Mouse (Mus musculus): ENCODE results near the gene Rcor2. TPM values are rescaled to one million over a fixed set of nuclear protein-coding genes. Genes with fewer than 3 reads are reported as not detected.

Gene Rcor2
- polyA plus RNA-seq, 1 experiment from 2014 or later, result 7.5 TPM

DNA sequence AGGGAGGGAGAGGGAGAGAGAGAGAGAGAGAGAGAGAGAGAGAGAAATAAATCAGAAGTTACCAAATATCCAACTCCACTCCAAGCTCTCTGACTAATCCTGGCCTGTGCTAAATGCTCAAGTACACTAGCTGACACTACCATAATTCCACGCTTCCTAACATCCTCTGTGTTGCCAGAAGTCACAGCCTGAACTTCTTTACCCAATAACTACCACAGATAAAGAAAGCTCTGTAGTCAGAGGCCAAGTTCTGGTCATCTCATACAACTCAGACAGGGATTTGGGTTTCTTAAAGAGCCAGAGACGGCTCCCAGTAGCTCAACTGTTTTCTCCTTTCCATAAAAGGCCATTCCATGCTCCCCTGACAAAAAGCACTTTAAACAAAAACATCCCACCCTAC is 37.7 kb downstream of the Rcor2 start:
- WGBS, result 75% methylated on average over 2 of the region's 2 CpGs
- DNase-seq (ENCODE audit: low spot score), result no peak
- Histone ChIP-seq H3K4me2 (no peak overlapping the region), H3K9me3 (ENCODE audit: control insufficient read depth, low read length) (no peaks in the 10 kb centered on the region), H3K9ac (ENCODE audit: low read depth, low read length) (no peak overlapping the region), H3K27me3 (replicated peaks; ENCODE audit: control insufficient read depth, insufficient read depth, low read length) (no peaks in the 10 kb centered on the region), H3K4me3 (ENCODE audit: low read depth, low read length) (no peak overlapping the region), H3K36me3 (ENCODE audit: control insufficient read depth, insufficient read depth, low read length) (no peaks in the 10 kb centered on the region), H3K27ac (ENCODE audit: low read depth, low read length) (no peak overlapping the region), H3K4me1 (replicated peaks; ENCODE audit: control insufficient read depth, insufficient read depth, low read length) (peaks cover 68% of the 10 kb centered on the region)
- no peak for ATAC-seq (replicated peaks; ENCODE audit: low FRiP score)

DNA sequence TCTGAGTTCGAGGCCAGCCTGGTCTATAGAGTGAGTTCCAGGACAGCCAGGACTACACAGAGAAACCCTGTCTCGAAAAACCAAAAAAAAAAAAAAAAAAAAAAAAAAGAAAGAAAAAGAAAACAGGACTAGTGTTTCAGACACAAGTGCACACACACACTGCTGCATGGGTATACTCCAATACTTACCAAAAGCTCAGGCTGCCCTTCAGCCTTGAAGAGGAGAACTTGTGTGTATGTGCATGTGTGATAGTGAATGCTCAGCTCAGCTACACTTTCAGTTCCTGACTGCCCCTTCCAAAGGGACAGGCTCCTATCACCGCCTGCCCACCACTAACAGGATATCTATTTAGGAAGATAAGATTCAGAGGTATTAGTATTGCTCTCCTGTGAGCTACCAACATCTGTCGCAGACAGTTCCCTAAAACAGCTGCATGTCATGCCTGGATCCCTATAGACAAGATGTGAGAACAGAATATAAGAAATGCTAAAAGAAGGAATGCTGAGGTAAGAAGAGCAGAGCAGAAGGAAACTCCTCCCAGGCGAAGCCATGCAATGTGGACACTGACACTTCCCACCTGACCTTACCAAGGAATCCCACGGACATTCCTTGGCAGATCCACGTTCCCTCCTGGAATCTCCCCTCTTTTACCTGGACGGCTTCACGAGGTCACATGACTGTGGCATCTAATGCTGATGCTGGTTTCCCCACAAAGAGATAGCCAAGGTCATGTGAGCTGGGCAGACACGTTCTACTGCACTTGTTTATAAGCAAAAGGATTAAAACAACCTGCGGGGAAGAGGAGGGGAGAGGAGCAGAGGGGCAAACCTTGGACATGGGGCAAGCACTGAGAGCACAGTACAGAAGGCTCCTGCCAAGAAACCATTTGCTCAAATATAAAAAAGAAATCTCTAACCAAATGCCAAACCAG is 38.5 kb downstream of the Rcor2 start:
- Histone ChIP-seq H3K4me3 (ENCODE audit: low read depth, low read length) (no peak overlapping the region), H3K4me1 (replicated peaks; ENCODE audit: control insufficient read depth, insufficient read depth, low read length) (peaks cover 77% of the 10 kb centered on the region), H3K9me3 (ENCODE audit: control insufficient read depth, low read length) (no peaks in the 10 kb centered on the region), H3K4me2 (peak overlapping the region; percentile 16; the same call in 1 of the 2 replicates), H3K36me3 (ENCODE audit: control insufficient read depth, insufficient read depth, low read length) (no peaks in the 10 kb centered on the region), H3K27ac (ENCODE audit: low read depth, low read length) (0 out of 2 replicates have a peak overlapping the region, but pooled peaks have one; percentile 4), H3K9ac (ENCODE audit: low read depth, low read length) (no peak overlapping the region), H3K27me3 (replicated peaks; ENCODE audit: control insufficient read depth, insufficient read depth, low read length) (no peaks in the 10 kb centered on the region)
- no peak for DNase-seq (ENCODE audit: low spot score)
- ATAC-seq (replicated peaks; ENCODE audit: low FRiP score), result 0 out of 2 replicates have a peak, but pooled peaks have one; percentile 36
- WGBS, result 43% methylated on average over 10 of the region's 11 CpGs

DNA sequence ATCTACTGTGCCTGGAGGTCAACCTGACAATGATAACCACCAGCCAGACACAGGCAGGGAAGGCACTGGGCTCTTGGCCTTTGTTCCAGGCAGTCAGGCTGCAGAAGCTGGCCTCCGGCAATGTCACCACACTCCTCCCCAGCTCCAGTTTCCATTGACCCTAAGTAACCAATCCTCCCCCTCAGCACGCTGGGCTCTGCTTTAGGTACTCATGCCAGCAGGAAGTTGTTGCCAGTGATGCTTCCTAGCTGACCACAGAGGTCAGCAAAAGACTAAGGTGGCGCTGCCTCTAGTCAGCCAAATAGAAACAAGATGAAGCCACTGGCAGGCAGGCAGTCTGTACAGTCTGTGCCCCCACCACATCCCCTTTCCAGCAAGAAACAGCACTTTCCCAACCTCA is 39.8 kb downstream of the Rcor2 start:
- DNase-seq (ENCODE audit: low spot score) (no peak), ATAC-seq (replicated peaks; ENCODE audit: low FRiP score) (no peak)
- Histone ChIP-seq H3K4me1 (replicated peaks; ENCODE audit: control insufficient read depth, insufficient read depth, low read length) (peaks cover 84% of the 10 kb centered on the region), H3K27ac (ENCODE audit: low read depth, low read length) (peak overlapping the region; percentile 11; the same call in 1 of the 2 replicates), H3K4me2 (no peak overlapping the region), H3K4me3 (ENCODE audit: low read depth, low read length) (no peak overlapping the region), H3K36me3 (ENCODE audit: control insufficient read depth, insufficient read depth, low read length) (no peaks in the 10 kb centered on the region), H3K27me3 (replicated peaks; ENCODE audit: control insufficient read depth, insufficient read depth, low read length) (no peaks in the 10 kb centered on the region), H3K9ac (ENCODE audit: low read depth, low read length) (no peak overlapping the region), H3K9me3 (ENCODE audit: control insufficient read depth, low read length) (no peaks in the 10 kb centered on the region)
- WGBS, result 65% methylated on average over 3 of the region's 3 CpGs

DNA sequence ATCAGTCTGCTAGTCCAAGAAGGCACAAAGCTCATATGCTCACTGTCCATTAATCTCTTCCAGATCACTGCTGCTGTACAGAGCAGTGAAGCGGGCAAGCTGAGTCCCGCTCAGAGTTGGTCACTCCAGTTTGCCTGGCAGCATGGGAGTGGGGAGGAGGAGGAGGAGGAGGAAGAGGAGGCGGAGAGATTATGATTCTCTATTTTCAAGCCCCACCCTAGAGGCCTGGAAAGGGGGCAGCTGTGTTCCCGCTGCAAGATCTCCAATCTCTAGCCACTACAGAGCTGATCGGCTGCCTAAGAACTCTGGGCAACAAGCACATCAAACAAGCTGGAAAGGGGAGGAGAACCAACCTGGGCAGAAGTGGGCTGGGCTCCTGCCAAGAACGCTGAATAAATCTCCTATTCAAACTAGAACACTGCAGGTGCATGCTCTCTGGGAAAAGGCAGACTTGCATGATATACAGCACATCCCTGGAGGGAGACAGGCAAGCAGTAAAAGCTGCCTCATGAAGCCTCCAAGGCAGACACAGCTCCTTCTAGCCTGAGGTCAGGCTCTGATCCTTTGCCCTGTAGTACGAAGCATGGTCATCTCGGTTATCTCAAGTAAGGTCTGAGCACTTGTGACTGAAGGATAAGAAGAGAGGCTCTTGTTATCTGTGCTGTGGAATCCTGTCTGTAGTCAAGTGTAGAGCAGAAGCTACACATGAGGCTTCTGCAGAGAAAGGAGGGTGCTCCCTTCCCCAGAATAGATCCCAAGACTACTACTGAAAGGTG is 41.1 kb downstream of the Rcor2 start:
- no peaks in the 10 kb centered on the region for H3K27me3 ChIP-seq (replicated peaks; ENCODE audit: control insufficient read depth, insufficient read depth, low read length)
- H3K4me3 ChIP-seq (ENCODE audit: low read depth, low read length), result peak overlapping the region; percentile 25
- H3K27ac ChIP-seq (ENCODE audit: low read depth, low read length), result peak overlapping the region; percentile 28; the same call in 1 of the 2 replicates
- H3K9ac ChIP-seq (ENCODE audit: low read depth, low read length), result no peak overlapping the region
- peak overlapping the region; percentile 63 for H3K4me2 ChIP-seq
- peaks cover 83% of the 10 kb centered on the region for H3K4me1 ChIP-seq (replicated peaks; ENCODE audit: control insufficient read depth, insufficient read depth, low read length)
- H3K9me3 ChIP-seq (ENCODE audit: control insufficient read depth, low read length), result no peaks in the 10 kb centered on the region
- WGBS, result 34% methylated on average over 8 of the region's 8 CpGs
- H3K36me3 ChIP-seq (ENCODE audit: control insufficient read depth, insufficient read depth, low read length), result no peaks in the 10 kb centered on the region
- ATAC-seq (replicated peaks; ENCODE audit: low FRiP score) (peak; percentile 77), DNase-seq (ENCODE audit: low spot score) (no peak)

DNA sequence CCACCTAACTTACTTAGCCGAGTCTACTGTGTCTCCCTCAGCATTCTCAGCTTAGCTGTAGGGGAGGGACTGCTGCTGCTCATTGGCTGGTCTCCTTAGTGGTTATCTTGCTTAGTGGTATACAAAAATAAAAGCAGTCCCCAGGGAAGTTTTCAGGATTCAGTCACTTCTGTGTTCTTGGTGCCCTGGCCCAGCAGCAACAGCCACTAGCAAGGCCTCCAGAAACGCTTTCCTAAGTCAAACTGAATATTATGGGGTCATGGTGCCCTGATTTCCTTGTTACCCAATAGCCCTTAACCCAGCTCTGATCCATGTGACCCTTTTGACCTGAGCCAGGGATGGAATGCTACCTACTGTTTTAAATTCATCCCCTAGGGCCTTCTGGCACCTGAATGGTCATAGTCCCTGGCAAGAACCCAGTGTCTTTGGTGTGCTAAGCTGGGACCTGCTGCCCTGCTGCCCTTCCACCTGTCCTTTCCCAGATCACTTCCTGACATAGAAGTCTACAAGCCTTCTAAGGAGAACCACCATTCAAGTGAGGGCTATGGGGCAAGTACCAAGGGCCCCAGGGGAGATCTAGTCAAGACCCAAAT is 42.7 kb downstream of the Rcor2 start:
- H3K4me2 ChIP-seq, result peak overlapping the region; percentile 11
- H3K9ac ChIP-seq (ENCODE audit: low read depth, low read length), result no peak overlapping the region
- 50% methylated on average over 2 of the region's 2 CpGs for WGBS
- no peaks in the 10 kb centered on the region for H3K36me3 ChIP-seq (ENCODE audit: control insufficient read depth, insufficient read depth, low read length)
- DNase-seq (ENCODE audit: low spot score), result no peak
- H3K9me3 ChIP-seq (ENCODE audit: control insufficient read depth, low read length), result no peaks in the 10 kb centered on the region
- no peak overlapping the region for H3K4me3 ChIP-seq (ENCODE audit: low read depth, low read length)
- ATAC-seq (replicated peaks; ENCODE audit: low FRiP score), result no peak
- H3K27ac ChIP-seq (ENCODE audit: low read depth, low read length), result no peak overlapping the region
- no peaks in the 10 kb centered on the region for H3K27me3 ChIP-seq (replicated peaks; ENCODE audit: control insufficient read depth, insufficient read depth, low read length)
- H3K4me1 ChIP-seq (replicated peaks; ENCODE audit: control insufficient read depth, insufficient read depth, low read length), result peaks cover 84% of the 10 kb centered on the region

DNA sequence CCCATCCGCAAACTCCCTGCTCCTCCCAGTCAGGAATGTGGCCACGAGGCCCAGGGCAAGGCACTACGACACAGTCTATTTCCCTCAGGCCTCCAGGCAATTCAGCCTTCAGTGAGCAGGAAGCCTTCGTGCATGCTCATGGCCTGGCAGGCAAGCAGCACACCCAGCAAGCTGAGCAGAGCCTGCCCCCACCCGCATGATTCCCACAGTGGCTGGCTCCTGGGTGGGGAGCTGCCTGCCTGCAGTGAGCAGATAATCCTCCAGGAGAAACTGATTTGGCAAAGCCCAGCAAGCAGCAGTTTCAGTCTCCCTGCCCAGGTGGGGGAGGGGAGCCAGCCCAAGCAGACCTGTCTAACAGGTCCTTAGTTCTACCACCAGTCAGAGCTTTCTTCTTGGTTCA is 43.6 kb downstream of the Rcor2 start:
- ATAC-seq (replicated peaks; ENCODE audit: low FRiP score), result peak; percentile 74
- no peaks in the 10 kb centered on the region for H3K9me3 ChIP-seq (ENCODE audit: control insufficient read depth, low read length)
- no peaks in the 10 kb centered on the region for H3K36me3 ChIP-seq (ENCODE audit: control insufficient read depth, insufficient read depth, low read length)
- H3K27me3 ChIP-seq (replicated peaks; ENCODE audit: control insufficient read depth, insufficient read depth, low read length), result no peaks in the 10 kb centered on the region
- H3K4me1 ChIP-seq (replicated peaks; ENCODE audit: control insufficient read depth, insufficient read depth, low read length), result peaks cover 78% of the 10 kb centered on the region
- WGBS, result 12% methylated on average over 5 of the region's 5 CpGs
- H3K4me3 ChIP-seq (ENCODE audit: low read depth, low read length), result no peak overlapping the region
- peak overlapping the region; percentile 52; the same call in 1 of the 2 replicates for H3K27ac ChIP-seq (ENCODE audit: low read depth, low read length)
- peak; percentile 65 for DNase-seq (ENCODE audit: low spot score)
- H3K9ac ChIP-seq (ENCODE audit: low read depth, low read length), result peak overlapping the region; percentile 20; the same call in 1 of the 2 replicates
- peak overlapping the region; percentile 11 for H3K4me2 ChIP-seq

DNA sequence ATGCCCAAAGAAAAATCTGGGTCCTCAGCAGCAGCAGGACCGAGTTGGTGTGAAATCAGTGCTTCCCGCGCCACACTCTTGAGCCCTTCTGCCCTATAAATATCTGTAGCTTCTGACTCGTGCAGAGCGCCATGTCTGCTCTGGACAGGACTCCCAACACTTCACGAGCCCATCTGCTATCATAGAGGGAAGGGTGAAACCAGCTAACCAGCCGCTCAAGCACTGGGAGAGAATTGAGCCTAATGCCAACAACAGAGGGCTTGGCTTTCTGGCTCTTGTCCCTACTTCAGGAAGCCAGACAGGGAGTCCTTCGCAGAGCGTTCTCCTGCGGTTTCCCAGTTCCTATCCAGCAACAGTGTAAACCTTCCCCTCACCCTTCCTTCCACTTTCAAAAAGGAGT is 44.2 kb downstream of the Rcor2 start:
- H3K27ac ChIP-seq (ENCODE audit: low read depth, low read length), result peak overlapping the region; percentile 52; the same call in 1 of the 2 replicates
- H3K9ac ChIP-seq (ENCODE audit: low read depth, low read length), result no peak overlapping the region
- peak overlapping the region; percentile 11 for H3K4me2 ChIP-seq
- no peaks in the 10 kb centered on the region for H3K9me3 ChIP-seq (ENCODE audit: control insufficient read depth, low read length)
- no peaks in the 10 kb centered on the region for H3K27me3 ChIP-seq (replicated peaks; ENCODE audit: control insufficient read depth, insufficient read depth, low read length)
- WGBS, result 29% methylated on average over 10 of the region's 10 CpGs
- ATAC-seq (replicated peaks; ENCODE audit: low FRiP score), result no peak
- no peak overlapping the region for H3K4me3 ChIP-seq (ENCODE audit: low read depth, low read length)
- peaks cover 78% of the 10 kb centered on the region for H3K4me1 ChIP-seq (replicated peaks; ENCODE audit: control insufficient read depth, insufficient read depth, low read length)
- no peaks in the 10 kb centered on the region for H3K36me3 ChIP-seq (ENCODE audit: control insufficient read depth, insufficient read depth, low read length)
- DNase-seq (ENCODE audit: low spot score), result no peak

DNA sequence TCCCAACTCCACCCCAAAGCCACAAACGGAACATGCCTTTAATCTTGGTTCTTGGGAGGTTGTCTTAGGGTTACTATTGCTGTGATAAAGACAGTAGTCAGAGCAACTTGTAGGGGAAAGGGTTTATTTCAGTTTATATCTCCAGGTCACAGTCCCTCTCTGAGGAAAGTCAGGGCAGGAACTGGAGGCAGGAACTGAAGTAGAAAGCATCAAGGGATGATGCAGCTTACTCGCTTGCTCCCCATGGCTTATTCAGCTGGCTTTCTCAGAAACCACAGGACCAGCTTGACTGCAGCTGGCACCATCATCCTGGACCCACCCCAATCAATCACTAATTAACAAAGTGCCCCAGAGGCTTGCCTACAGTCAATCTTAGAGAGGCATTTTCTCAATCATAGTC is 46.5 kb downstream of the Rcor2 start:
- peaks cover 57% of the 10 kb centered on the region for H3K4me1 ChIP-seq (replicated peaks; ENCODE audit: control insufficient read depth, insufficient read depth, low read length)
- 43% methylated on average over 2 of the region's 2 CpGs for WGBS
- ATAC-seq (replicated peaks; ENCODE audit: low FRiP score), result no peak

More for the DNA sequence above, 46.5 kb downstream of the Rcor2 start:
- H3K9me3 ChIP-seq (ENCODE audit: control insufficient read depth, low read length), result no peaks in the 10 kb centered on the region
- no peak overlapping the region for H3K27ac ChIP-seq (ENCODE audit: low read depth, low read length)
- no peak overlapping the region for H3K4me2 ChIP-seq
- H3K4me3 ChIP-seq (ENCODE audit: low read depth, low read length), result no peak overlapping the region
- no peaks in the 10 kb centered on the region for H3K27me3 ChIP-seq (replicated peaks; ENCODE audit: control insufficient read depth, insufficient read depth, low read length)
- no peak for DNase-seq (ENCODE audit: low spot score)
- no peak overlapping the region for H3K9ac ChIP-seq (ENCODE audit: low read depth, low read length)
- H3K36me3 ChIP-seq (ENCODE audit: control insufficient read depth, insufficient read depth, low read length), result no peaks in the 10 kb centered on the region

All from liver, embryonic 11.5 days (tissue).